Mouse (Mus musculus): Measurements from ENCODE around the gene Rhcg. TPM values are rescaled to one million over a fixed set of nuclear protein-coding genes. Genes with fewer than 3 reads are reported as not detected.

Rhcg gene
- polyA plus RNA-seq, 1 experiment from 2014 or later: not detected

- WGBS: 3% methylated on average over 5 of the region's 5 CpGs
Measured at GRCm38 (mm10) chr7:79576659-79577058, 40.8 kb downstream of the Rhcg start.

GRCm38 (mm10) chr7:79572191-79572818 lies 45.2 kb downstream of the Rhcg start:
- H3K4me2 ChIP-seq: no peak overlapping the region
- no peak for ATAC-seq (ENCODE audit: insufficient number of reproducible peaks, low FRiP score)
- WGBS: 65% methylated on average over 19 of the region's 19 CpGs
- H3K36me3 ChIP-seq: no peaks in the 10 kb centered on the region
- no peak overlapping the region for H3K9ac ChIP-seq
- no peak overlapping the region for H3K4me3 ChIP-seq
- no peaks in the 10 kb centered on the region for H3K9me3 ChIP-seq (replicated peaks)
- H3K27ac ChIP-seq (ENCODE audit: poor library complexity, severe bottlenecking): no peak overlapping the region
- peaks cover 3% of the 10 kb centered on the region for H3K4me1 ChIP-seq (replicated peaks)
- peaks cover 78% of the 10 kb centered on the region for H3K27me3 ChIP-seq (replicated peaks)

More at GRCm38 (mm10) chr7:79576659-79577058, 40.8 kb downstream of the Rhcg start:
- Histone ChIP-seq H3K27ac (ENCODE audit: poor library complexity, severe bottlenecking) (no peak overlapping the region), H3K9me3 (replicated peaks) (no peaks in the 10 kb centered on the region), H3K36me3 (no peaks in the 10 kb centered on the region), H3K9ac (no peak overlapping the region), H3K27me3 (replicated peaks) (peaks cover 88% of the 10 kb centered on the region), H3K4me3 (no peak overlapping the region), H3K4me1 (replicated peaks) (peaks cover 20% of the 10 kb centered on the region), H3K4me2 (no peak overlapping the region)
- no peak for ATAC-seq (ENCODE audit: insufficient number of reproducible peaks, low FRiP score)

GRCm38 (mm10) chr7:79568937-79569535 lies 48.4 kb downstream of the Rhcg start:
- no peak overlapping the region for H3K4me2 ChIP-seq
- no peaks in the 10 kb centered on the region for H3K4me1 ChIP-seq (replicated peaks)
- 28% methylated on average over 4 of the region's 4 CpGs for WGBS
- H3K9ac ChIP-seq: no peak overlapping the region
- no peak overlapping the region for H3K4me3 ChIP-seq
- H3K9me3 ChIP-seq (replicated peaks): no peaks in the 10 kb centered on the region
- no peak overlapping the region for H3K27ac ChIP-seq (ENCODE audit: poor library complexity, severe bottlenecking)
- no peaks in the 10 kb centered on the region for H3K36me3 ChIP-seq
- peaks cover 74% of the 10 kb centered on the region for H3K27me3 ChIP-seq (replicated peaks)
- no peak for ATAC-seq (ENCODE audit: insufficient number of reproducible peaks, low FRiP score)

- Histone ChIP-seq H3K4me2 (no peak overlapping the region), H3K27ac (ENCODE audit: poor library complexity, severe bottlenecking) (no peak overlapping the region), H3K27me3 (replicated peaks) (peaks cover 73% of the 10 kb centered on the region), H3K4me1 (replicated peaks) (no peaks in the 10 kb centered on the region), H3K9me3 (replicated peaks) (no peaks in the 10 kb centered on the region), H3K4me3 (no peak overlapping the region), H3K9ac (no peak overlapping the region), H3K36me3 (no peaks in the 10 kb centered on the region)
- ATAC-seq (ENCODE audit: insufficient number of reproducible peaks, low FRiP score): no peak
- WGBS: 68% methylated on average over 6 of the region's 6 CpGs
Measured at GRCm38 (mm10) chr7:79568212-79568611, 49.2 kb downstream of the Rhcg start.

GRCm38 (mm10) chr7:79563675-79564074 lies 53.8 kb downstream of the Rhcg start:
- Histone ChIP-seq H3K27me3 (replicated peaks) (peaks cover 85% of the 10 kb centered on the region), H3K36me3 (no peaks in the 10 kb centered on the region), H3K4me2 (no peak overlapping the region), H3K9me3 (replicated peaks) (no peaks in the 10 kb centered on the region), H3K4me1 (replicated peaks) (no peaks in the 10 kb centered on the region), H3K4me3 (no peak overlapping the region), H3K9ac (no peak overlapping the region), H3K27ac (ENCODE audit: poor library complexity, severe bottlenecking) (no peak overlapping the region)
- 20% methylated on average over 13 of the region's 13 CpGs for WGBS
- ATAC-seq (ENCODE audit: insufficient number of reproducible peaks, low FRiP score): no peak

GRCm38 (mm10) chr7:79562385-79562784 lies 55.1 kb downstream of the Rhcg start:
- Histone ChIP-seq H3K36me3 (no peaks in the 10 kb centered on the region), H3K4me3 (no peak overlapping the region), H3K27ac (ENCODE audit: poor library complexity, severe bottlenecking) (no peak overlapping the region), H3K27me3 (replicated peaks) (peaks cover 87% of the 10 kb centered on the region), H3K4me1 (replicated peaks) (no peaks in the 10 kb centered on the region), H3K4me2 (no peak overlapping the region), H3K9me3 (replicated peaks) (no peaks in the 10 kb centered on the region), H3K9ac (no peak overlapping the region)
- 34% methylated on average over 5 of the region's 5 CpGs for WGBS
- ATAC-seq (ENCODE audit: insufficient number of reproducible peaks, low FRiP score): no peak

GRCm38 (mm10) chr7:79558698-79559097 lies 58.8 kb downstream of the Rhcg start:
- Histone ChIP-seq H3K36me3 (no peaks in the 10 kb centered on the region), H3K4me2 (no peak overlapping the region), H3K4me3 (no peak overlapping the region), H3K27ac (ENCODE audit: poor library complexity, severe bottlenecking) (no peak overlapping the region), H3K27me3 (replicated peaks) (peaks cover 93% of the 10 kb centered on the region), H3K4me1 (replicated peaks) (no peaks in the 10 kb centered on the region), H3K9ac (no peak overlapping the region), H3K9me3 (replicated peaks) (no peaks in the 10 kb centered on the region)
- no peak for ATAC-seq (ENCODE audit: insufficient number of reproducible peaks, low FRiP score)
- WGBS: 88% methylated on average over 1 of the region's 1 CpGs

GRCm38 (mm10) chr7:79557728-79558221 lies 59.7 kb downstream of the Rhcg start:
- H3K9me3 ChIP-seq (replicated peaks): 0 out of 2 replicates have a peak, but pooled peaks cover 1% of the 10 kb centered on the region
- H3K9ac ChIP-seq: no peak overlapping the region
- H3K27ac ChIP-seq (ENCODE audit: poor library complexity, severe bottlenecking): no peak overlapping the region
- H3K36me3 ChIP-seq: no peaks in the 10 kb centered on the region
- no peak for ATAC-seq (ENCODE audit: insufficient number of reproducible peaks, low FRiP score)
- peaks cover 98% of the 10 kb centered on the region for H3K27me3 ChIP-seq (replicated peaks)
- WGBS: 9% methylated on average over 8 of the region's 8 CpGs
- no peak overlapping the region for H3K4me2 ChIP-seq
- H3K4me3 ChIP-seq: no peak overlapping the region
- no peaks in the 10 kb centered on the region for H3K4me1 ChIP-seq (replicated peaks)

GRCm38 (mm10) chr7:79555368-79556034 lies 62.0 kb downstream of the Rhcg start:
- Histone ChIP-seq H3K27ac (ENCODE audit: poor library complexity, severe bottlenecking) (no peak overlapping the region), H3K9ac (no peak overlapping the region), H3K4me2 (no peak overlapping the region), H3K27me3 (replicated peaks) (peaks cover 99% of the 10 kb centered on the region), H3K4me1 (replicated peaks) (no peaks in the 10 kb centered on the region), H3K4me3 (no peak overlapping the region), H3K9me3 (replicated peaks) (0 out of 2 replicates have a peak, but pooled peaks cover 3% of the 10 kb centered on the region), H3K36me3 (no peaks in the 10 kb centered on the region)
- ATAC-seq (ENCODE audit: insufficient number of reproducible peaks, low FRiP score): no peak
- 3% methylated on average over 25 of the region's 25 CpGs for WGBS

- Histone ChIP-seq H3K36me3 (no peaks in the 10 kb centered on the region), H3K9me3 (replicated peaks) (0 out of 2 replicates have a peak, but pooled peaks cover 3% of the 10 kb centered on the region), H3K4me1 (replicated peaks) (no peaks in the 10 kb centered on the region), H3K27ac (ENCODE audit: poor library complexity, severe bottlenecking) (no peak overlapping the region), H3K9ac (no peak overlapping the region), H3K4me2 (no peak overlapping the region), H3K27me3 (replicated peaks) (peaks cover 99% of the 10 kb centered on the region), H3K4me3 (no peak overlapping the region)
- 4% methylated on average over 10 of the region's 10 CpGs for WGBS
- ATAC-seq (ENCODE audit: insufficient number of reproducible peaks, low FRiP score): no peak
Measured at GRCm38 (mm10) chr7:79552702-79553101, 64.8 kb downstream of the Rhcg start.

- H3K9ac ChIP-seq: no peak overlapping the region
- 36% methylated on average over 12 of the region's 12 CpGs for WGBS
- ATAC-seq (ENCODE audit: insufficient number of reproducible peaks, low FRiP score): no peak
- H3K27ac ChIP-seq (ENCODE audit: poor library complexity, severe bottlenecking): no peak overlapping the region
- no peaks in the 10 kb centered on the region for H3K36me3 ChIP-seq
- H3K4me3 ChIP-seq: no peak overlapping the region
- H3K4me2 ChIP-seq: no peak overlapping the region
- peaks cover 98% of the 10 kb centered on the region for H3K27me3 ChIP-seq (replicated peaks)
- H3K9me3 ChIP-seq (replicated peaks): 0 out of 2 replicates have a peak, but pooled peaks cover 3% of the 10 kb centered on the region
- no peaks in the 10 kb centered on the region for H3K4me1 ChIP-seq (replicated peaks)
Measured at GRCm38 (mm10) chr7:79548893-79549555, 68.4 kb downstream of the Rhcg start.

All from heart, embryonic 12.5 days (tissue).